Mouse (Mus musculus): Measurements from ENCODE around the gene Jph4. TPM values are rescaled to one million over a fixed set of nuclear protein-coding genes. Genes with fewer than 3 reads are reported as not detected.

Jph4 gene
- total and polyA plus RNA-seq, 3 experiments, result not detected

- Histone ChIP-seq H3K36me3 (ENCODE audit: control insufficient read depth in 1 of 2, insufficient read depth in 2 of 2, low read length in 2 of 2) (no peaks in the 10 kb centered on the region), H3K27me3 (ENCODE audit: control insufficient read depth in 1 of 2, insufficient read depth in 2 of 2, low read length in 2 of 2) (no peaks in the 10 kb centered on the region), H3K9me3 (replicated peaks; ENCODE audit: insufficient read depth, low read length) (no peaks in the 10 kb centered on the region), H3K9ac (ENCODE audit: control insufficient read depth, low read depth, low read length, poor library complexity, severe bottlenecking) (no peak overlapping the region), H3K4me1 (ENCODE audit: control insufficient read depth in 1 of 2, insufficient read depth in 2 of 2, low read length in 2 of 2) (no peaks in the 10 kb centered on the region), H3K27ac (ENCODE audit: control insufficient read depth, low read depth, low read length) (no peak overlapping the region), H3K4me3 (ENCODE audit: control insufficient read depth in 1 of 2, insufficient read depth in 1 of 2, low read depth in 2 of 2, low read length in 2 of 2) (no peak overlapping the region), H3K79me2 (ENCODE audit: control insufficient read depth, insufficient read depth, low read length, poor library complexity) (no peaks in the 10 kb centered on the region)
- no peak for DNase-seq (ENCODE audit: low read depth, low spot score)
- TF ChIP-seq USF2 (IDR thresholded peaks at IDR 0.05; ENCODE audit: borderline replicate concordance in 1 of 2, insufficient read depth in 1 of 2, low read depth in 1 of 2, low read length in 2 of 2) (no peak), SIN3A (IDR thresholded peaks at IDR 0.05; ENCODE audit: low read length) (no peak), GATA1 (IDR thresholded peaks at IDR 0.05; ENCODE audit: low read depth, low read length) (no peak), SMC3 (IDR thresholded peaks at IDR 0.05; ENCODE audit: low read depth, low read length) (no peak), CHD2 (IDR thresholded peaks at IDR 0.05; ENCODE audit: low read length) (no peak), MXI1 (IDR thresholded peaks at IDR 0.05; ENCODE audit: low read depth, low read length) (no peak), RAD21 (IDR thresholded peaks at IDR 0.05; ENCODE audit: low read depth, low read length) (no peak), USF1 (IDR thresholded peaks at IDR 0.05; ENCODE audit: low read depth, low read length) (no peak), TCF12 (IDR thresholded peaks at IDR 0.05; ENCODE audit: low read depth, low read length) (no peak)
Observed at GRCm38 (mm10) chr14:55071756-55072155, 45.0 kb downstream of the Jph4 start.

DNA sequence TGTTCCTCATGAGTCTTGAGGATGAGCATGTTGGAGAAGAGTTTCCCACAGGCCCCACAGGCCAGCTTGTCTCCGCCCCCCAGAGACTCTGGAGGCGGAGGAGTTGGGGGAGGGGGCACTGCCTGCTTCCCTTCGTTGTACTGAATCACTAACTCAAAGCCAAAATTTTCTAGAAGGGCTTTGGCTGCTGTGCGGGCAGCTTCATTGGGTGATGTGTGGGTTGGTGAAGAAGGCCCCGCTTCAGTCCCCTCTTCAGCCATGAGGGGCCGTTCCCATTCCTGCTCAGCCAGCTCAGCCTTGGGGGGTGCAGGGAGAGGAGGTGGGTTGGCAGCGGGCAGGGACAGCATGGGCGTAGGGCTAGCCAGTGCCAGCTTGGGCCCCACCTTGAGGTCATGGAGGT, 50.7 kb downstream of the Jph4 start:
- Histone ChIP-seq H3K9me3 (replicated peaks; ENCODE audit: insufficient read depth, low read length) (no peaks in the 10 kb centered on the region), H3K4me1 (ENCODE audit: control insufficient read depth in 1 of 2, insufficient read depth in 2 of 2, low read length in 2 of 2) (peaks cover 0 to 8% of the 10 kb centered on the region in 2 experiments; a peak in 3 of 4 replicates), H3K36me3 (ENCODE audit: control insufficient read depth in 1 of 2, insufficient read depth in 2 of 2, low read length in 2 of 2) (peaks cover 0 to 7% of the 10 kb centered on the region in 2 experiments; a peak in 2 of 4 replicates), H3K27ac (ENCODE audit: control insufficient read depth, low read depth, low read length) (no peak overlapping the region), H3K4me3 (ENCODE audit: control insufficient read depth in 1 of 2, insufficient read depth in 1 of 2, low read depth in 2 of 2, low read length in 2 of 2) (no peak overlapping the region), H3K27me3 (ENCODE audit: control insufficient read depth in 1 of 2, insufficient read depth in 2 of 2, low read length in 2 of 2) (no peaks in the 10 kb centered on the region), H3K79me2 (ENCODE audit: control insufficient read depth, insufficient read depth, low read length, poor library complexity) (no peaks in the 10 kb centered on the region), H3K9ac (ENCODE audit: control insufficient read depth, low read depth, low read length, poor library complexity, severe bottlenecking) (no peak overlapping the region)
- no peak for DNase-seq (ENCODE audit: low read depth, low spot score)
- TF ChIP-seq MYC (IDR thresholded peaks at IDR 0.05; ENCODE audit: low read depth, low read length) (no peak), RAD21 (IDR thresholded peaks at IDR 0.05; ENCODE audit: low read depth, low read length) (no peak), SMC3 (IDR thresholded peaks at IDR 0.05; ENCODE audit: low read depth, low read length) (no peak), JUND (IDR thresholded peaks at IDR 0.05; ENCODE audit: low read depth, low read length) (no peak), CTCF (IDR thresholded peaks at IDR 0.05 in 2 of 3, conservative IDR thresholded peaks at IDR 0.05 in 1 of 3; ENCODE audit: control insufficient read depth in 1 of 3, insufficient read depth in 1 of 3, low read depth in 2 of 3, low read length in 3 of 3, poor library complexity in 1 of 3, severe bottlenecking in 1 of 3) (no peak), ZMIZ1 (IDR thresholded peaks at IDR 0.05; ENCODE audit: low read depth, low read length) (no peak), ETS1 (IDR thresholded peaks at IDR 0.05; ENCODE audit: low read depth, low read length) (no peak), SIN3A (IDR thresholded peaks at IDR 0.05; ENCODE audit: low read length) (no peak), NELFE (IDR thresholded peaks at IDR 0.05; ENCODE audit: low read depth, low read length) (no peak), MYB (IDR thresholded peaks at IDR 0.05; ENCODE audit: low read depth, low read length) (no peak), MAFK (IDR thresholded peaks at IDR 0.05; ENCODE audit: borderline replicate concordance, low read depth, low read length) (no peak), KAT2A (conservative IDR thresholded peaks at IDR 0.05; ENCODE audit: low read depth, low read length) (no peak), EP300 (IDR thresholded peaks at IDR 0.05; ENCODE audit: low read depth in 1 of 2, low read length in 2 of 2) (no peak), GABPA (IDR thresholded peaks at IDR 0.05; ENCODE audit: low read depth, low read length) (no peak), TCF12 (IDR thresholded peaks at IDR 0.05; ENCODE audit: low read depth, low read length) (no peak), GATA1 (IDR thresholded peaks at IDR 0.05; ENCODE audit: low read depth, low read length) (no peak), TAL1 (IDR thresholded peaks at IDR 0.05; ENCODE audit: low read length) (no peak), ELF1 (IDR thresholded peaks at IDR 0.05; ENCODE audit: low read depth, low read length) (no peak), MEF2A (IDR thresholded peaks at IDR 0.05; ENCODE audit: extremely low read depth, insufficient replicate concordance, low read depth, low read length, poor library complexity, severe bottlenecking) (no peak), RCOR1 (IDR thresholded peaks at IDR 0.05; ENCODE audit: low read depth, low read length) (no peak)

Measured in MEL (cell line).